Mouse (Mus musculus) midbrain, postnatal 0 days (tissue): ENCODE results near the gene Irgm1. TPM values are rescaled to one million over a fixed set of nuclear protein-coding genes. Genes with fewer than 3 reads are reported as not detected.
"Not testable (repeated sequence)": the region's sequence is repeated elsewhere in the genome, so short reads cannot be mapped to it uniquely, and the experiment has no call there.

Experiments used
- ATAC-seq: fragments of 200-750 bp; cut with Nextera tagmentation; 2 replicates; pipeline ENCODE4 v1.8.0; 2017; ENCODE audit warnings: moderate number of reproducible peaks, mild to moderate bottlenecking, moderate TSS enrichment, moderate library complexity; ENCODE audit not compliant: low FRiP score
- DNase-seq: peaks from one replicate; pipeline ENCODE4 v3.0.0-alpha.2; 2015; ENCODE audit warnings: low spot score
- H3K27ac ChIP-seq: fragments of 300-500 bp; sonication (generic); 2 replicates; pipeline ENCODE4 v1.5.1; 2014; ENCODE audit warnings: low read depth, mild to moderate bottlenecking, low read length, mixed read lengths
- H3K27me3 ChIP-seq: fragments of 300-500 bp; sonication (generic); 2 replicates; pipeline ENCODE4 v1.6.1; 2014; ENCODE audit warnings: low read length, control low read depth, mixed read lengths; ENCODE audit not compliant: insufficient read depth
- H3K36me3 ChIP-seq: fragments of 300-500 bp; sonication (generic); 2 replicates; pipeline ENCODE4 v1.6.1; 2014; ENCODE audit warnings: low read length, control low read depth, mixed read lengths; ENCODE audit not compliant: insufficient read depth
- H3K4me1 ChIP-seq: fragments of 300-500 bp; sonication (generic); 2 replicates; pipeline ENCODE4 v1.6.1; 2014; ENCODE audit warnings: mild to moderate bottlenecking, control low read depth, antibody characterized with exemption, low read length, mixed read lengths; ENCODE audit not compliant: insufficient read depth
- H3K4me2 ChIP-seq: fragments of 300-500 bp; sonication (generic); 2 replicates; pipeline ENCODE4 v1.6.1; 2014; ENCODE audit warnings: low read depth, mild to moderate bottlenecking, low read length, mixed read lengths; ENCODE audit not compliant: poor library complexity, severe bottlenecking
- H3K4me3 ChIP-seq: fragments of 300-500 bp; sonication (generic); 2 replicates; pipeline ENCODE4 v1.5.1; 2014; ENCODE audit warnings: low read depth, mild to moderate bottlenecking, low read length, moderate library complexity
- H3K9ac ChIP-seq: fragments of 300-500 bp; sonication (generic); replicated peaks from 2 replicates; pipeline ENCODE4 v1.6.1; 2014; ENCODE audit warnings: mild to moderate bottlenecking, low read length, moderate library complexity, mixed read lengths; ENCODE audit not compliant: poor library complexity, severe bottlenecking
- H3K9me3 ChIP-seq: fragments of 300-500 bp; sonication (generic); 2 replicates; pipeline ENCODE4 v1.6.1; 2016; ENCODE audit warnings: low read length, control low read depth
- CTCF ChIP-seq: IDR thresholded peaks from 2 replicates; pipeline ENCODE4 v1.5.1; 2016; ENCODE audit warnings: antibody characterized with exemption, mild to moderate bottlenecking
- WGBS: fragments of 180-500 bp; shearing (Covaris S2); extraction: QIAGEN DNeasy Blood & Tissue Kit; methylation state at CpG from one replicate; pipeline ENCODE4 v1.1.7; 2014; 5-methylcytosine and 5-hydroxymethylcytosine counted together
- polyA plus RNA-seq: library from polyadenylated mRNA; unstranded; fragments of >200 nt; fragmentation: Nextera tagmentation; extraction: Ambion mirVana; gene quantifications from 2 replicates; pipeline ENCODE4 v1.2.1, GENCODE M21; 2015
- total RNA-seq: library from RNA; depleted of rRNA; stranded (reverse); fragments of >200 nt; gene quantifications from 2 replicates; pipeline ENCODE4 v1.2.3, GENCODE M21; 2014

Gene Irgm1
- total and polyA plus RNA-seq, 2 experiments from 2014 or later: 4.9 to 6.2 TPM

DNA sequence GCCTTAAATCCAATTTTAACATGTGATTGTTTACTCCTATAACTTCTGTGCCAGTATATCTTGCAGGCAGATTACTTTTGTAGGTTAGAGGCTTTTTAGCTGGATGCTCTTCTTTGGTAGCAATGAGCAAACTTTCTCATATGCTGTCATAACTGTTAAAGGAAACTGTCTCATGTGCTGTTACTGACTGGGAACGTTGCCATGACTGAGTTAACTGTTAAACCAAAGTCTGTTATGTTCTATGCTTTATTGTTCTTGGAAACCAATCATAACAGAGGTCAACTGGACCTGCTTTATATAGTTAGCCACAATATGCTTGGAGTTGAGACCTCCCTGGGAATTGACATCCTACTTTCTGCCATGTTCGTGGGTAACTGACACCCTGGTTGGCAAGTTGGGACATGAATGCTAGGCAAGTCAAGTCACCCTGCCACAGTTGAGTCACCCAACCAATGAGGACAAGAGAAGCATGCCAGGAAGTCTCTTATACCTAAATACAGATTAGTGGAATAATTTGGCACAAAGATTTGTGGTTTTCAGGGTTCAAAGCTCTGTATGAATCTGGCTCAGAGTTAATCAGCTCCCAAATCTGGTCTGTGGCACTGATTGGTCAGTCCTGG is 27.4 kb upstream of the Irgm1 start:
- Histone ChIP-seq H3K9ac (no peak overlapping the region), H3K27ac (no peak overlapping the region)

GRCm38 (mm10) chr11:48876680-48877079 is 5.2 kb upstream of the Irgm1 start:
- Histone ChIP-seq H3K9ac (no peak overlapping the region), H3K4me2 (no peak overlapping the region), H3K36me3 (no peaks in the 10 kb centered on the region), H3K27ac (no peak overlapping the region), H3K4me1 (no peaks in the 10 kb centered on the region), H3K27me3 (peaks cover 6% of the 10 kb centered on the region; the same call in 1 of the 2 replicates), H3K9me3 (no peaks in the 10 kb centered on the region), H3K4me3 (no peak overlapping the region)
- DNase-seq (no peak), ATAC-seq (no peak)
- peak; percentile 25 for TF ChIP-seq CTCF
- 93% methylated on average over 1 of the region's 1 CpGs for WGBS

More for the DNA sequence above, 27.4 kb upstream of the Irgm1 start:
- DNase-seq: no peak
- H3K27me3 ChIP-seq: no peaks in the 10 kb centered on the region
- H3K9me3 ChIP-seq: no peaks in the 10 kb centered on the region
- no peak for ATAC-seq
- H3K4me3 ChIP-seq: no peak overlapping the region
- TF ChIP-seq CTCF: no peak
- no peak overlapping the region for H3K4me2 ChIP-seq
- 69% methylated on average over 2 of the region's 2 CpGs for WGBS
- no peaks in the 10 kb centered on the region for H3K4me1 ChIP-seq
- H3K36me3 ChIP-seq: no peaks in the 10 kb centered on the region

GRCm38 (mm10) chr11:48875343-48875837 is 3.9 kb upstream of the Irgm1 start:
- DNase-seq, H3K4me2 ChIP-seq, H3K36me3 ChIP-seq, ATAC-seq, H3K27ac ChIP-seq, H3K9me3 ChIP-seq, H3K9ac ChIP-seq, H3K4me1 ChIP-seq, H3K4me3 ChIP-seq, H3K27me3 ChIP-seq: not testable (repeated sequence)
- 53% methylated on average over 1 of the region's 1 CpGs for WGBS

GRCm38 (mm10) chr11:48874465-48874864 is 3.0 kb upstream of the Irgm1 start:
- WGBS: 1% methylated on average over 4 of the region's 4 CpGs
- Histone ChIP-seq H3K36me3 (no peaks in the 10 kb centered on the region), H3K4me2 (no peak overlapping the region), H3K4me1 (no peaks in the 10 kb centered on the region), H3K27me3 (peaks cover 6% of the 10 kb centered on the region; the same call in 1 of the 2 replicates), H3K9me3 (no peaks in the 10 kb centered on the region), H3K27ac (no peak overlapping the region), H3K4me3 (no peak overlapping the region), H3K9ac (no peak overlapping the region)
- DNase-seq: peak; percentile 73
- ATAC-seq: peak; percentile 62; the same call in 1 of the 2 replicates
- peak; percentile 90 for TF ChIP-seq CTCF

DNA sequence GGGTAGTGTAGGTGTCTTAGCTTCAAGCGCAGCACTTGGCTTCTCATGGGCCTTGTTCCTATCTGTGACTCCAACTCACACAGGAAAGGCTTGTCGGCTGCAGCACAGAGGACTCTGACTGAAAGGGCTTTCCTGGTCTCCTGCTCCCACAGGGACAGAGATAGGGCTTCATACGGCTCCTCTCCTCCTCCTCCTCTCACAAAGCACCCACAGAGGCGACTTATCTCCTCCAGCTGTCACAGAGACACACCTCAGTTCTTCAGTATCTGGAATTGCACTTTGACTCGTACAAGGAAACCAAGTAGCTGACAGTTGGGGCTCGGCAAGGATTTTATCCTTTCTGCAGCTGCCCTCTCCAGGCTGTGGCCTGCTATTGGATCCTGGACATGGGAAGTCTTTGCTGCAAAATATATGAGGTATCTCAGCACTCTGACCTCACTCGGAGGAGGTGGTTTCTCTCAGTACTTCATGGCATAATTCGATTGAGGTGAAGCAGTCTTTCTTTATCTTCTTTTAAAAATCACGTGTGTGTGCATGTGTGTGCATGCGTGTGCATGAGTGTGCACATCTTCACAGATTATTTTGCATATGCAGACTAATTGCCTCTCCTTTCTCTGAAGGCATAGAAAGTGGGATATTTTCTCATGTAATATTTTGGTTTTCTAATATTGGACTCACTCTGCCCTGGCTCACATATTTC is 2.3 kb upstream of the Irgm1 start:
- no peak for TF ChIP-seq CTCF
- Histone ChIP-seq H3K27ac (no peak overlapping the region), H3K27me3 (peaks cover 6% of the 10 kb centered on the region; the same call in 1 of the 2 replicates), H3K9ac (no peak overlapping the region), H3K4me1 (no peaks in the 10 kb centered on the region), H3K4me3 (no peak overlapping the region), H3K36me3 (no peaks in the 10 kb centered on the region), H3K4me2 (no peak overlapping the region), H3K9me3 (no peaks in the 10 kb centered on the region)
- WGBS: 76% methylated on average over 10 of the region's 10 CpGs
- DNase-seq (no peak), ATAC-seq (no peak)

DNA sequence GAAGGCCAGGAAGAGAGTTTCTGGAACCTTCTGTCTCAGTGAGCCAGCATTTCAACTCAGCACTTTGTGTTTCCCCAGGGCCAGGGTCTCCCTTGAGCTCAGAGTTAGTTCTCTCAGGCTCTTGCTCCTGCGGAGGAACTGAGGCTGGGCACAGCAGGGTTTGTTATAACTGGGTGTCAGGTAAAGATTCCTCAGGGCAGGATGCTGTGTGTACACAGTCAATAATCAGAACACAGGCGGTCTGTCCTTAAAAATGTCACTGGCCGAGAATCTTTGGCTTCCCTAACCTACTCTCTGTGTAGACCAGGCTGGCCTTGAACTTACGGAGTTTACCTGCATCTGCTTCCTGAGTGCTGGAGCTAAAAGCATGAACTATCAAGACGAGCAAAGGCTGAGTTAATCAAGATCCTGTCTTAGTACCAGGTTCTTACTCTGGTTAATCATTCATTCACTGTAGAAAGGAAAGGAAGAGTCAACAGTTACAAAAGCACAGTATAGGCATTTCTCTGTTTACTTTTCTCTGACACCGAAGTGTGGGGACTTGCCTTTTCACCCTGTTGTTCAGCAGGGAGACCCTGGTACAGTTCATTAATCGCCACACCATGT is 1.3 kb upstream of the Irgm1 start:
- no peak for DNase-seq
- WGBS: 88% methylated on average over 7 of the region's 7 CpGs
- H3K27ac ChIP-seq: no peak overlapping the region
- ATAC-seq: no peak
- no peaks in the 10 kb centered on the region for H3K4me1 ChIP-seq
- no peak overlapping the region for H3K4me2 ChIP-seq
- H3K4me3 ChIP-seq: no peak overlapping the region
- no peaks in the 10 kb centered on the region for H3K9me3 ChIP-seq
- no peak for TF ChIP-seq CTCF
- H3K27me3 ChIP-seq: peaks cover 6% of the 10 kb centered on the region; the same call in 1 of the 2 replicates
- H3K9ac ChIP-seq: no peak overlapping the region
- H3K36me3 ChIP-seq: no peaks in the 10 kb centered on the region
